Mouse (Mus musculus): ENCODE measurements around the gene Gm28051. TPM values are rescaled to one million over a fixed set of nuclear protein-coding genes. Genes with fewer than 3 reads are reported as not detected.

The Gm28051 gene
- polyA plus RNA-seq, 1 experiment: 0.26 TPM

DNA sequence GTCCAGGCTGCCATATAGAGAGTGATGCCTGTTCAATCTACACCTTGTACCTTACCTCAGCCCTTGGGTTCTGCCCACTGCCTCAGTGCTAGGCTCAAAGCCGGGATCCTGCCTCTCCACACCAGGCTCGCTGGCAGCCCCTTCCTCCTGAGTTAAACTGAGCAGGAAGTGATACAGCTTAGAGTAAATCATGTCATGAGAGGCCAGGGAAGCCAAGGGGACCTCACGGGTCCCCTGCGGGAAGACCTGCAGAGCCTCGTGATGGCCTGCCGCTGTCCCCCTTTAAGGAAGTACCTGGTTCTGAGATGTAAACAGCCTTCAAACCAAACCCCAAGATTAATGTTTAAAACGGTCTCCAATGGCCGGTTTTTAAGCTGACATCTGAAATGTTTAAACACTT lies 85.4 kb downstream of the Gm28051 start:
- Histone ChIP-seq H3K79me2 (ENCODE audit: control insufficient read depth, insufficient read depth) (no peaks in the 10 kb centered on the region), H3K27me3 (ENCODE audit: control insufficient read depth, insufficient read depth, insufficient read length) (no peaks in the 10 kb centered on the region), H3K36me3 (ENCODE audit: control insufficient read depth, insufficient read depth) (no peaks in the 10 kb centered on the region), H3K4me2 (ENCODE audit: low read depth) (no peak overlapping the region), H3K4me3 (no peak overlapping the region), H3ac (ENCODE audit: control insufficient read depth, insufficient read length) (no peak overlapping the region)
- no peak for TF ChIP-seq POLR2A (IDR thresholded peaks at IDR 0.05; ENCODE audit: insufficient read length, low read depth)
- no peak for TF ChIP-seq TCF12 (IDR thresholded peaks at IDR 0.05; ENCODE audit: insufficient read depth, poor library complexity, severe bottlenecking)
- no peak for TF ChIP-seq USF1 (IDR thresholded peaks at IDR 0.05; ENCODE audit: low read depth)
- TF ChIP-seq E2F4 (IDR thresholded peaks at IDR 0.05; ENCODE audit: insufficient read depth): no peak
- no peak for TF ChIP-seq REST (IDR thresholded peaks at IDR 0.05; ENCODE audit: insufficient read depth, insufficient read length)
- TF ChIP-seq SRF (IDR thresholded peaks at IDR 0.05; ENCODE audit: control insufficient read depth, insufficient read length, low read depth): no peak
- TF ChIP-seq MAX (IDR thresholded peaks at IDR 0.05; ENCODE audit: low read depth): no peak
- no peak for TF ChIP-seq POLR2AphosphoS2 (IDR thresholded peaks at IDR 0.05; ENCODE audit: insufficient read length, low read depth)
- TF ChIP-seq MYOG (IDR thresholded peaks at IDR 0.05; ENCODE audit: control insufficient read depth in 1 of 3, insufficient read depth in 1 of 3, insufficient read length in 2 of 3, low read depth in 2 of 3): no peak
- TF ChIP-seq TCF3 (IDR thresholded peaks at IDR 0.05; ENCODE audit: insufficient read length, low read depth): no peak
- no peak for TF ChIP-seq CEBPB (IDR thresholded peaks at IDR 0.05; ENCODE audit: insufficient read depth, poor library complexity, severe bottlenecking)
- no peak for TF ChIP-seq MYOD1 (IDR thresholded peaks at IDR 0.05; ENCODE audit: control insufficient read depth in 1 of 3, insufficient read length in 2 of 3, low read depth in 2 of 3)

DNA sequence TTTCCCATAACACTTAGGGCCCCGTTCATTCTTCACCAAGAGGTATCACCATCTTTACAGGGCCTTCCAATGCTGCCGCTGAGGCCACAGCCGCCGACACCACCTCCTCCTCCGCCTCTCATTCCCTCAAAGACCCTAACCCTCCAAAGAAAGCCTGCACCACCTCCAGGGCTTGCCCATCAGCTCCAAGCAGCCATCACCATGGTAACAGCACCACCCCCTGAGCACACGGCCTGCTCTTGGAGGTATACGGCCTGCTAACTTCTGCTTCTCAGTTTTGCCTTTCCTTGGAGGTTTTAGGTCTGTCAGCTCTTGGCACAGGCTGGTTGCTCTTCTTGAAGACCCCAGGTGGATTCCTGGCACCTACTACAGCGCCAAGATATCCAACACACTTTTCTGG lies 86.7 kb downstream of the Gm28051 start:
- Histone ChIP-seq H3K4me3 (no peak overlapping the region), H3K79me2 (ENCODE audit: control insufficient read depth, insufficient read depth) (no peaks in the 10 kb centered on the region)
- TF ChIP-seq MAX (IDR thresholded peaks at IDR 0.05; ENCODE audit: low read depth): no peak
- no peak for TF ChIP-seq CEBPB (IDR thresholded peaks at IDR 0.05; ENCODE audit: insufficient read depth, poor library complexity, severe bottlenecking)
- no peak for TF ChIP-seq MYOG (IDR thresholded peaks at IDR 0.05; ENCODE audit: control insufficient read depth in 1 of 3, insufficient read depth in 1 of 3, insufficient read length in 2 of 3, low read depth in 2 of 3)
- no peak for TF ChIP-seq POLR2AphosphoS2 (IDR thresholded peaks at IDR 0.05; ENCODE audit: insufficient read length, low read depth)
- no peak for TF ChIP-seq TCF12 (IDR thresholded peaks at IDR 0.05; ENCODE audit: insufficient read depth, poor library complexity, severe bottlenecking)
- TF ChIP-seq USF1 (IDR thresholded peaks at IDR 0.05; ENCODE audit: low read depth): no peak
- TF ChIP-seq POLR2A (IDR thresholded peaks at IDR 0.05; ENCODE audit: insufficient read length, low read depth): no peak
- TF ChIP-seq MYOD1 (IDR thresholded peaks at IDR 0.05; ENCODE audit: control insufficient read depth in 1 of 3, insufficient read length in 2 of 3, low read depth in 2 of 3): no peak
- TF ChIP-seq E2F4 (IDR thresholded peaks at IDR 0.05; ENCODE audit: insufficient read depth): no peak
- TF ChIP-seq SRF (IDR thresholded peaks at IDR 0.05; ENCODE audit: control insufficient read depth, insufficient read length, low read depth): no peak
- TF ChIP-seq REST (IDR thresholded peaks at IDR 0.05; ENCODE audit: insufficient read depth, insufficient read length): no peak

More for the DNA sequence above, 86.7 kb downstream of the Gm28051 start:
- H3K4me2 ChIP-seq (ENCODE audit: low read depth): no peak overlapping the region
- H3ac ChIP-seq (ENCODE audit: control insufficient read depth, insufficient read length): no peak overlapping the region
- H3K27me3 ChIP-seq (ENCODE audit: control insufficient read depth, insufficient read depth, insufficient read length): no peaks in the 10 kb centered on the region
- H3K36me3 ChIP-seq (ENCODE audit: control insufficient read depth, insufficient read depth): no peaks in the 10 kb centered on the region

Other genes starting within 250 kb of the Gm28051 start
- gene Chga, start 202.8 kb downstream of the Gm28051 start, polyA plus RNA-seq (2012; fragmentation: generic; extraction: Trizol): not detected
- gene Itpk1, start 52.8 kb downstream of the Gm28051 start, polyA plus RNA-seq (2012; fragmentation: generic; extraction: Trizol): 4.9 TPM
- gene Moap1, start 14.1 kb downstream of the Gm28051 start, polyA plus RNA-seq (2012; fragmentation: generic; extraction: Trizol): 5.9 TPM
- 2.9 TPM for gene Tmem251, start 14.0 kb downstream of the Gm28051 start, polyA plus RNA-seq (2012; fragmentation: generic; extraction: Trizol)
- gene Gon7, start within 50 bp of the Gm28051 start, polyA plus RNA-seq (2012; fragmentation: generic; extraction: Trizol): 9.7 TPM
- 14.7 TPM for gene Ubr7, start 202 bp upstream of the Gm28051 start, polyA plus RNA-seq (2012; fragmentation: generic; extraction: Trizol)
- 5.7 TPM for gene Gm20604, start 907 bp upstream of the Gm28051 start, polyA plus RNA-seq (2012; fragmentation: generic; extraction: Trizol)
- 6.9 TPM for gene Btbd7, start 120.7 kb upstream of the Gm28051 start, polyA plus RNA-seq (2012; fragmentation: generic; extraction: Trizol)
- not detected for gene Cox8c, start 141.6 kb upstream of the Gm28051 start, polyA plus RNA-seq (2012; fragmentation: generic; extraction: Trizol)
- gene Unc79, start 191.1 kb upstream of the Gm28051 start, polyA plus RNA-seq (2012; fragmentation: generic; extraction: Trizol): not detected

All from myocyte (in vitro differentiated cells).